Mouse (Mus musculus): ENCODE results near the gene Ankrd39.

The Ankrd39 gene

DNA sequence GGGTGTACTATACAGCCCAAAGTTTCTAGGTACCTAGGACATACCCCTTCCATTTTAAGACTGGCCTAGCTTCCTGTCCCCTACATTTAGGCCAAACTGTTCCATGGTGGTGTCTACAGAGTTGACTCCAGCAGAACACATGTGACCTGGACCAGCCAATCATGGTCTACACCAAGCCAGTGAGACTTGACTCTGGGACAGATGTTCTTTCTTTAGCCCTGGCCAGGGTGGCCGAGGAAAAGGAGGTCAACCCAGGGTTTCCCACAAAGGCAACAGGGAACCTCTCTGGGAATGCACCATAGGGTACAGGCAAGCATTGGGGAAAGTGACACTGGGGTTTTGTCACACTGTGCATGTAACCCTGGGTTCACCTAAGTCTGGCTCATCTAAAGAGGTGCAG is 25.5 kb upstream of the Ankrd39 start:
- in situ Hi-C loops (cut with MboI; ENCODE audit: low sequenced_read_pairs), result no loop called here

DNA sequence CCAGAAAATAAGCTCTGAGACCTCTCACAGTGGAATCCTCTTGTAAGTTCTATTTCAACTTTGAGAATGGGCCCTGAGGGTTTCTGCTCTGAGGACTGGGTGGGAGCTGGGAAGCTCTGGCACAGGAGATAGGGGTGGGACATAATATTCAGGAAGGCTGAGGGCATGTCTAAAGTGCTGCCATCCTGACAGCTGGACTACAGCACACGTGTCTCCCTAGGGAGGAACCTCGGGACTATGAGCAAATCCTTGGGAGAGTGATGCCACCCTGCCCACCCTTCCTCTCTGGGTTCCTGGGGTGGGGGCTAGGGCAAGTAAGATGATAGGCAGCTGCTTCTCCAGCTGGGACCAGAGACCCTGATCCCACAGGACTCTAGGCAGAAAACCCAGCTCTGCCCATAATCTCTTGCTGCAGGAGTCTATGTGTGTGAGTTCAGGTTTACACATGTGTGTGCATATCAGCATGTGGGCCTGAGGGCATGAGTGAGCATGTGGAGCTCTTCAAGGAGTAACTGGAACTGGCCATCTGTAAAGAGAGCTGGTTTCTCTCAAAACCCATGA is 25.0 kb upstream of the Ankrd39 start:
- in situ Hi-C loops (cut with MboI; ENCODE audit: low sequenced_read_pairs), result no loop called here

DNA sequence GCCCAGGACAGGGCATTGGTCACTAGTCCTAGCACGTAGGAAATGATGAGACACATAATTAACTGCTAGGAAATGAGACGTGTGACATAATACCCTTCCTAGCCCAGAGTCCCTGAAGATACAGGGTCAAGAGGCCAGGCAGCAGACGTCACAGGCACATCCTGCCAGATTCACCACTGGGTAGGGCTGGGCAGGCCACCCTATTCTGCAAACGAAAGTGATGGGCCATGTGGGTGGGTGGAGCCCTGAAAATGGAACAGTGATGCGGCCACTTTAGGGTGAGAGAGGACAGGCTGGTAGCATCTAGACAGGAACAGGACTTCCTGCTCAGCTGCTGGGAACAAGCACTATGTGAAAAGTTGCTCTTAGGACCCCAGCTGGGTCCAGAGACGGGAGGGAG is 24.4 kb upstream of the Ankrd39 start:
- in situ Hi-C loops (cut with MboI; ENCODE audit: low sequenced_read_pairs), result no loop called here

DNA sequence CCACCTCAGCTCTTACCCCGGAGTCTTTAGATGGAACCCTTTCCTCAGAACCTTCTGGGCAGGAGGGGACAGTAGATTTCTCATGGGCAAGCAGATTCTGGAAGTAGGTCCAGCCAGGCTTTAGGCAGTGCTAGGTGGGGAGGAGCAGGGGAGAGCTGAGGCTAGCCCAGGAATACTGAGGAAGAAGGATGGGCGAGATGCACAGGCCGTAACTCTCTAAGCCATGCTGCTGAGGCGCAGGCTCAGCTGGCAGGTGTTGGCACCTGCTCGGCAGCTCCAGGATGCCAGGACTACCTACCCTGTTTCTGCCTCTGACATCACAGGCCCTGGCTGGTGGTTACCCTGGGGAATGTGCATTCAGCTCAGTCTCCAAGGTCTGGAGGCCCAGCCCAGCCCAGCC is 23.1 kb upstream of the Ankrd39 start:
- in situ Hi-C loops (cut with MboI; ENCODE audit: low sequenced_read_pairs), result no loop called here

DNA sequence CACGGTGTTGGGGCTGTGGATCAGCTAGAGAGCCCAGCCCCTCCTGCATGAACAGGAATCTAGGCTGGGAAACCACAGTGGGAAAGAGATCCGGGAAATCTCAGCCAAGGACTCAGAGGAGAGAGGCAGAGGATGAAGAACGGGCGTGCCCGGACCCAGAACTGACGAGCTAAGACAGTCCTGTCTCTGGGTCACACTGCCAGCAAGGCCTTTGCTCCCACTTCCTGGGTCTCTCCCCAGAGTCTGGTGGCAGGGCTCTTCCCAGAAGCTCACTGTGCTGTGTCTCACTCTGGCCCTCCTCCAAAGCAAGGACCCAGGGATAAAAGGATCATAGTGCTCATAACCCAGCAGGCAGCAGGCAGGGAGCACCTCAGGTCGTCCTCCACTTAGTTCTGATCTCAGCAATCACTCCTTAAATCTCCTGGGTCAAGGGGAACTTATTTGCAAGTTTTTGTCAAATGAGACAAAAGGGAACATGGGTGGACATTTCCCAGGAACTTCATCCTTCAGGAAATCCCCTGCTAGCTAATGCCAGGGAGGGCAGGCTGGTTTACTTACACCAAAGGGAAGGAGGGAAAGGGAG is 22.5 kb upstream of the Ankrd39 start:
- in situ Hi-C loops (cut with MboI; ENCODE audit: low sequenced_read_pairs), result no loop called here

DNA sequence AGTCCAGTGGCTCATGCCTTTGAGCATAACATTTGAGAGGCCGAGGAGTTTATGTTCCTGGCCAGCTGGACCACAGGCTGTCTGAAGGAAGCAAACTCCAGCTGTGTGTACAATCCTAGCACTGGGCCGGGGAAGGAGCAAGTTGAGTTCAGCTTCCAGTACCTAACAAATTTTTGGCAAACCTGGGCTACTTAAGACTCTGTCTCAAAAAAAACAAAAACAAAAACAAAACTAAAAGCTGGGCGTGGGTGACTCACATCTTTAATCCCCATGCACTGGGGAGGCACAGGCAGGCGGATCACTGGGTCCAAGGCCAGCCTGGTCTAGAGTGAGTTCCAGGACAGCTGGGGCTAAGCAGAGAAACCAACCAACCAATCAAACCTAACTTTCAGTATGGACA is 21.5 kb upstream of the Ankrd39 start:
- in situ Hi-C loops (cut with MboI; ENCODE audit: low sequenced_read_pairs), result no loop called here

DNA sequence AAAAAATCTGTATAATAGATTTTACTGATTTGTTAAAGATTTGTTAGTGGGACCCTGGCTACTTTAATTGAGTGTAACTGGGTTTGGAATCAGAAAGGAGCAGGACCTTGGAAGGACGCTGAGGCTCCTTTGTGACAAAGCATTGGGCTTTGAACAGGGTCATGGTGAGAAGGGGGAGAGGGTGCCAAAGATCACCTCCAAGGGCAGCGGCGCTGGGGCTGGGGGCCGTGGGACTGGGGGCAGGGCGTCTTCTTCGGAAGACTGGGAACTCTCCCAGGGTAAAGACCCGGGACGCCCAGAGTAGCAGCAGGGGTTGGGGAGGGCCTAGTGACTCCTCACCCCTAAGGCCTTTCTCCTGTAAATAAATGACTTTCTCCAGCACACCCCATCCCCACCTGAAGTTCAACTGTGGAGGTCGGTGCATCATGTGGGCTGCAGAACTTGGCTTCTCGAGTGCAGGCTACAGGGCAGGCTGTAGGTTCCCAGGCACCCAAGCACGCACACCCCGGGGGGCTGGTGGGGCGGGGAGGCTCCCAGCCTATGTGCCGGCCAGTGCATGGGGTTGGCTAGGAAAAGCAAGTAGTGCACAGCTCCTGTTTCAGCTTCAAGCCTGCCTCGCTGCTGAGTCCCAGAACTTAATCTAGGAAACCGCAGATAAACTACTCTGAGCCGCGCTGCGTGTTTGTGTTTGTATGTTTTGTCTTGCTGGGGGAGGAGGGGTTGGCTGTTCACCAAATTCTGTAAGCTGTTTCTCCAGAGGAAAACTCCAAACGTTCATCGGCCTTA is 20.8 kb upstream of the Ankrd39 start:
- in situ Hi-C loops (cut with MboI; ENCODE audit: low sequenced_read_pairs), result no loop called here

DNA sequence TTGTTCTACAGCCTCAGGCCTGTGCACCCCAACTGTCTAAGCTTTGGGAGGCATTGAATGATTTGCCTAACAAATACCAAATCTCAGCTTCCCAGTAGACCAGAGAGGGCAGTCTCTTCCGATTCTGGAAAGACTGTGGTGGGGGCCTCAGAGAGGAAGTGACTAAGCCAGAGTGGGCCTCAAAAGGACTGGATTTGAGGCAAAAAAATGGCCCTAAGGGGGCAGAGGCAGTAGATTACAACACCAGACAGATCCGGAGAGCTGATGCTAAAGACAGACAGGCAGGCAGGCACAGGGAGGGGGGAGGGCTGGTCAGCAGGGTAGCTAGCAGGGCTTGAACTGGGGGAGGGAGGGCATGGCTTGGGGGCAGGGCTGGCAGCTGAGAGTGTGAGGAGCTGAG is 19.2 kb upstream of the Ankrd39 start:
- in situ Hi-C loops (cut with MboI; ENCODE audit: low sequenced_read_pairs), result no loop called here

DNA sequence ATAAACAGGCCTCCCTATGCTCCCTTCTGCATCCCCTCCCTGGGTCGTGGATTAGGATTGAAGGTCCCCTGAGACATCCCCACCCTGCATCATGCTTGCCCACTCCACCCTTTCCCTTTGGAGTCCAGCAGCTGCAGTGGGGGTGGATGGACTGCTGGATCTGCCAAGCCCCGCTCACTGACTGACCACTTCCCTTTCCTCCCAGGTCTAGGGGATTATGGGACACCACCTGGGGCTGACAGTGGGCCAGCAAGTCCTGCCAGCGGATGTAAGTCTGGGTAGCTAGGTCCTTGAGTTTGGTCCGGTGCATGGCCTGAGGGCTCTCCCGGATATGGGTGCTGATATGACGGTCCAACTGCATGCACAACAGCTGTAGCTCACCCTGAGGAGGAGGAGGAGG is 16.9 kb upstream of the Ankrd39 start:
- in situ Hi-C loops (cut with MboI; ENCODE audit: low sequenced_read_pairs), result no loop called here

DNA sequence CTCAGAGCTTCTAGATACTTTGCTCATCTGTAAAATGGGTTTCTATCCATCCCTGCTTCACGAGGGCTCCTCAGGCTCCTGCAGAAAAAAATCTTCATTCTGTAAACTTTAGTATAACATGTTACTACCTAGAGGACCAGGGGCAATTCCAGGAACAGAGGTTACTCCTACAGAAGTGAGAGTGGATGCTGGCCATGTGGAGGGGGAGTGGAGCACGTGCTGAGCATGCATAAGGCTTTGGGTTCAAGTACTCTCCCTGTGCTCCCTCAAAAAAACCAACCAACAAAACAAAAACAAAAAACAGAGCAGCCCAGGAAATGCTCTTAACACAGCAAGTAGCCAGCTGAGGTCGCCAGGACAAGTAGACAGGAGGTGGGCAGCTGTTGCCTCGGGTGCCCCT is 16.4 kb upstream of the Ankrd39 start:
- in situ Hi-C loops (cut with MboI; ENCODE audit: low sequenced_read_pairs), result no loop called here

DNA sequence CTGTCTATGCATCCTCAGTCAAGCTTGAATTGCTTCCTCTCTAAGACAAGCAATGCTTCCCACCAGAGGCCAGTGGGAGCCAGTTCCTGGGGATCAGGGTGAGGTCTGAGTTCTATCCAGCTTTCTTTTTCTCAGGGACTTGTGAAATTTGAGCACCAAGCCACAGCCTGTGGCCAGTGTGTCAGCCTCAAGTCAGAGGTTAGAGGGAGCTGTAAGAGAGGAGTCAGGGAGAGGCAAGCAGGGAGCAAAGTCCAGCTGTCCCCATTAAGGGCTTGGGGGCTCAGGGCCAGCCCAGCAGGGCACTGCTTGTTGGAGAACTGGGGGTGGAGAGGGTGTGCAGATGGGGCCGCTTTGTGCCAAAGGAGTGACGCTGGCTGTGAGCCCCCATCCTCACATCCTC is 16.0 kb upstream of the Ankrd39 start:
- in situ Hi-C loops (cut with MboI; ENCODE audit: low sequenced_read_pairs), result no loop called here

DNA sequence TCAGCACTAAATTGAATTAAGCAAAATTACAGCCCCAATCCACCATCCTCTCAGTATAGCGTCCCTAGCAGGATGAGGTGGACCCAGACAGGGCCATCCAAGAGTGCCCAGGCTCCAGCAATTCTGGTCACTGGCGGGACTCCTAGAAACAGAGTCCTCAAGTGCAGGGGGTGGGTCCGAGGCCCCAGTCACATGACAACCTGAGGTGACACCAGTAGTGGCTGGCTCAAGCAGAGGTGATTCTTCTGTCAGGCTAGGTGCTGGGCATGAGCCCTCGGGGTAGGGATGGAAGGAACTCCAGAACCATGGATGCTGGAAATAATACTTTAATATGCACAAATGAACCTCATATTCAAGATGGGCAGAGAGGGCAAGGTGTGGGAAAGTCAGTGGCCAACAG is 15.1 kb upstream of the Ankrd39 start:
- in situ Hi-C loops (cut with MboI; ENCODE audit: low sequenced_read_pairs), result no loop called here

DNA sequence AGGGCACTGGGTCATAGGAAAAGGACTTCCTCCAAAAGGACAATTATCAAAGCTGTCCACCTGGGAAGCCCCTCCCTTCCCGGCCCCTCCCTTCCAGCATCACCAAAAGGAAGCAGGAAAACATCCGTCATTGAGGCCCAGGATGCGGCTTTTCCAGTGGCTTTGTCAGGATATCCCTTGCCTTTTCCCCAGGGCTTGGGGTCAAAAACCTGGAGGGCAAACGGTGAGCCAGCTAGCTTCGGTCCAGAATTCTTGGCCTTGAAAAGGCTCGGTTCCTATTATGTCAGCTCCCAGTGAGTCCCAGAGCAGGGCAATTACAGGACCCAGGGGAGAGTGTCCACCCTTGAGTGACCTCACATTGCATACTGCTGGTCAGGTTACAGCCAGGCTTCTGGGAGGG is 13.7 kb upstream of the Ankrd39 start:
- in situ Hi-C loops (cut with MboI; ENCODE audit: low sequenced_read_pairs), result no loop called here

DNA sequence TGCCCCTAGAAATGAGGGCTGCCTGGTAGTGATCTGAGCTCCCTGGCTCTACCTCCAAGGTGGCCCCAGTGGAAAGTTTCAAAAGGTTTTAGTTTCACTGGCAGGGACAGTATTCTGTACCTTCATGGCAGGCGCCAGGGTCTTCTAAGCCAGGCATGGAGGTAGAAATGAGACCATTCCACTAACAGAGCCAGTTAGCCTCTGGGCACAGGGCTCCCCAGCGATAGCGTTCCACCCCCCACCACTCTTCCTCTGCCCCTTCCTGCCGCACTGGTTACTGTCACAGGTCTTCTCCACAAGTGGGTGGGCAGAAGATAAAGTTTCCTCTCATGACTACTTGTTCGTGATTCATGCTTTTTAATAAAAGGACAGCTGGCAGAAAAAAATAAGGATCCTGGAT is 12.6 kb upstream of the Ankrd39 start:
- in situ Hi-C loops (cut with MboI; ENCODE audit: low sequenced_read_pairs), result loop anchor here (10.0 kb wide), 1 partner anchor 75 kb away; no protein-coding TSS in a partner anchor

DNA sequence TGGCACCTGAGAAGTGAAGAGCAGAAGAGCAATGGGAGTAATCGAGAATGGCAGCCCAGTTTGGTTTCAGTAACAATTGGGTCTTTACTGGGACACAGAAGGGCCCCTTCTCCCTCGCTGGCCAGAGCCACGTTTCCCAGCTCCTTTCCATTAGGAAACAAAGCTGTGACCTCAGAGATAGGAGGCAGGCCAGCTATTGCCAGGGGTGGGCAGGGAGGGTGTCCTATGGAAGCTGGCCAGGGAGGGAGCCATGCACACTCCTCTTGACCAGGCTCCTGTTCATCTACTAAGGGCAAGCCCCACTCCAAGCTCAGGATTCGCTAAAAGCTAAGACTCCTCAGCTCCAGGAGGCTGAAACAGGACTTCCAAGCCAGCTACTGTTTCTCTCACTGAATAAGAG is 12.0 kb upstream of the Ankrd39 start:
- in situ Hi-C loops (cut with MboI; ENCODE audit: low sequenced_read_pairs), result loop anchor here (10.0 kb wide), 1 partner anchor 76 kb away; no protein-coding TSS in a partner anchor

DNA sequence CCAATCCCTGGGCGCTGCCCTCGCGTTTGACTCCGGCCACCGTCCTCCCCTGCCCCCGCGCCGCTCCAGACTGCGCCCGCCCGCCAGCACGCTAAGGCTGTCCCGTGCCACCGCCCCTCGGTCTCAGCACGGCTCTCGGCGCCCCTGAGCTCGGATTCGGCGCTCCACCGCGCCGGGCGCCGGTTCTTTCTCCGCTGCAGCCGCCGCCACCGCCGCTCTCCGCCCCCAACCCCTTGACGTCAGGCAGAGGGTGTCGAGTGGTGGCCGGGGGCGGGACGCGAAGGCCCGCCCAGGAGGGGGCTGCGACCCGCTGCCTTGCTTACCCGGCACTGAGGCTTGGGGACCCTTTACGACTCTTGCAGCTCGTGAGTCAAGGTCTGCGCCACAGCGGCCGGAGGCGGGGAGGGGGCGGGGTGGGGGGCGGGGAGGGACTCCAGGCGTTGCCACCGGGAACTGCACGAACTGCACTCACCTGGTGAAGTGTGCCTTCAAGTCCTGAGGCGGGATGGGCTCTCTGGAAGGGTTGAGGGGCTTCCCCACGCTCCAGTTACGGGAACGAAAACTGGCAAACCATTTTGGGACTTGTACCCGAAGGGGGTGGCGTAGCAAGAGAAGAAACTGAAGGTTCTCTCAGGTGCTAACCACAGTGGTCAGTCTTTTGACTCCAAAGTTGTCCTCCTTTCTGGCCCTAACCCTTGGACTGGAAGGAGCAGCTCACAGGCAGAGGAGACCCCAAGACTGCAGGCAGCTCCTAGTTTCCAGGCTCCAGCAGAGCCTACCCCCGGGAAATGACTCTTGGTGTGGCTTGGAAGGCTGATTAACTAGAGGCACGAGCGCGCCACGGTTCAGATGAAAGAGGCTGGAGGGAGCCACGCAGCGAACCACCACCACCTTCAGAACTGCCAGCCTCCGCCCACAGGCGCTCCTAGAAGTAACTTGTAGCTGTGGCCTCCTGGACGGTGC is 11.1 kb upstream of the Ankrd39 start, which contains the start of gene Sema4c:
Gene Sema4c (minus strand): TSS at position 319 of the 963 bp plus-strand sequence.
- in situ Hi-C loops (cut with MboI; ENCODE audit: low sequenced_read_pairs), result loop anchor here (10.0 kb wide), 1 partner anchor 76 kb away; no protein-coding TSS in a partner anchor

DNA sequence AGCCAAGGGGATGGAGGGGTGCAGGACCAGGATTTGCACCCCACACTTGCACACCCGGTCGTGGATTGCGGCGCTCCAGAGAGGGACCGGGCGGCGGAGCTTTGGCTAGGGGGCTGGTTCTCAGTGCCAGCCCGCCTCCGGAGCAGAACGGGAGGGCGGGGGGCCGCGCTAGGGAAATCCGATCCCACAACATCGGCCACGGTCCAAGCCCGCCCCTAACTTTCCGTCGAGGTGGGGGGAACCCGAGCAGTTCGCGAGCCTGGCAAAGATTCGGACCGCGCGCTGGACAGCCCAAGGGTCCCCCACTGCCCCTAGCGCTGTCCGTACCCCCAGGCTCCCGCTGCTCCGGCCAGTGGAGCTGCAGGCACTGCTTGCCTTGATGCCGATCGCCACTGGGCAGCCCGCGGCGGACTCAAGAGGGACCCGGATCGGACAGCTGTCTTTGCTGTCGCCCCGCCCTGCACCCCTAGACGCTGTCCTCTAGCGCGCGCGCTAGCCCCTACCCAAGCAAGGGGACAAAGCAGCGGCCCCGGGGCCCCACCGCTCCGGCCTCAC is 10.3 kb upstream of the Ankrd39 start:
- in situ Hi-C loops (cut with MboI; ENCODE audit: low sequenced_read_pairs), result loop anchor here (10.0 kb wide), 1 partner anchor 77 kb away; no protein-coding TSS in a partner anchor

DNA sequence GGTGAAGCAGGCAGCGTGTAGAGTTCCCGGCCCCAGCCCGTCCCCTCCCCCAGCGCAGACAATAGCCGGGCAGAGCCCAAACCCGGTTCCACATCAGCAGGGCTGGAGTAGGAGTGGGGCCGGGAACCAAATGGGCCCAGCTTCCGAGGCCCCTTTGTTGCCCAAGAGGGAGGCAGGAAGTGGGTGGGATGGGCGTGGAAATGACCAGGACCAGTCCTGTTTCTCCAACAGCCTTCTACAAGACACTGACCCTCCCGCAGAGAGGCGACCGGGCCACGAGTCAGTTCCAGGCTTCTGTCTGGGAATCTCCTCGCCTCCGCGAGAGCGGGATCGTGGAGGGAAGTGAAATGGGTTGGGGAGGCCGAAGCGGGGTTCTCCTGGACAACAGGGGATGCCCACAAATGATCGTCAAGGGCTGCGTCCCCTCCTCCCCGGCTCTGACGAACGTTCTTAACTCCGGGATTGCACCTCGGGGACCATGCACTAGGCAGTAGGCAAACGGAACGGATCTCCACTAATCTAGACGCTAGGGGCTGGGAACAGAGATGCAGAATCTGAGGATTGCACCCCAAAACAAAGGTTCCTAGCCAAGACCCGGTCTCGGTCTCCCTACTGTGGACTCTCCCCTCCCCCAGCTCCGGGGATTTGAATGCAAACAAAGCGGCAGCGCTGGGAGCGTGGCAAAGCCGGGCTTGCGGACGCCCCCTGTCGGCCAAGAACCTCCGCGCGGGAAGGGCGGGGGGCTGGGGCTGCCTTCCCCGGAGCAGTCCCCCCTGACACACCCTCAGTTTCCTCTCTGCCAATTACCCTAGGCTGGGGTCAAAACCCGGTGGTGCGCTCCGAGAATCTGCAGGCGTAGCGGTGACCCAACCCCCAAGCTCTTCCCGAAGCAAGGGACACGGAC is 9.6 kb upstream of the Ankrd39 start:
- in situ Hi-C loops (cut with MboI; ENCODE audit: low sequenced_read_pairs), result loop anchor here (10.0 kb wide), 1 partner anchor 78 kb away; no protein-coding TSS in a partner anchor

DNA sequence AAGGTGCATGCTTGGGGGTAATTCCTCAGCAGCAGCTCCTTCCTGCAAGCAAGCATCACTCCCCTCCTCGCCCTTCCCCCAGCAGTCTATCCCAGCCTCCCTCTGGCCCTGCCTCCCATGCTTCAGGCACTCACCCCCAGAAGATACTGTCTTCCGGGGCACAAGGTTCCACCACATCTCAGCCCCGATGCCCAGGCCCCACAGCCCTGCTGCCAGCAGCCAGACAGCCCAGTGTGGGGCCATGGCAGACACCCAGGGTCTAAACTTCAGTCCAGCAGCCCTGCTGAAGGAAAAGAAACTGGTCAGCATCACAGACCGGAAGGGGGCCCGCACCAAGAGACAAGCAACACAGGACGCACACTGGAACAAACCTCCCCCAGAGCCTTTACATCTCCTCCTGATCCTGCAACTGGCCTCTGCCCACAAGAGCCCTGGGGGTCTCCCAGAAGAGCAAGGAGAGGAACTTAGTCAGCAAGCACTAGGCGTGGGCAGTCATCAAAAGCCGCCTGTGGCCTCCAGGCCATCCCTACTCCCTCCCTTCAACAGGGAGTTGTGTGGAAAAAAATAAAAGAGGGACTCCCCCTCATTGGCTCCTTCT is 8.7 kb upstream of the Ankrd39 start:
- in situ Hi-C loops (cut with MboI; ENCODE audit: low sequenced_read_pairs), result loop anchor here (10.0 kb wide), 1 partner anchor 79 kb away; no protein-coding TSS in a partner anchor
